Mouse (Mus musculus): ENCODE results near the gene Emc10. TPM values are rescaled to one million over a fixed set of nuclear protein-coding genes. Genes with fewer than 3 reads are reported as not detected.

Gene Emc10
- polyA plus RNA-seq, 1 experiment, result 359 TPM

DNA sequence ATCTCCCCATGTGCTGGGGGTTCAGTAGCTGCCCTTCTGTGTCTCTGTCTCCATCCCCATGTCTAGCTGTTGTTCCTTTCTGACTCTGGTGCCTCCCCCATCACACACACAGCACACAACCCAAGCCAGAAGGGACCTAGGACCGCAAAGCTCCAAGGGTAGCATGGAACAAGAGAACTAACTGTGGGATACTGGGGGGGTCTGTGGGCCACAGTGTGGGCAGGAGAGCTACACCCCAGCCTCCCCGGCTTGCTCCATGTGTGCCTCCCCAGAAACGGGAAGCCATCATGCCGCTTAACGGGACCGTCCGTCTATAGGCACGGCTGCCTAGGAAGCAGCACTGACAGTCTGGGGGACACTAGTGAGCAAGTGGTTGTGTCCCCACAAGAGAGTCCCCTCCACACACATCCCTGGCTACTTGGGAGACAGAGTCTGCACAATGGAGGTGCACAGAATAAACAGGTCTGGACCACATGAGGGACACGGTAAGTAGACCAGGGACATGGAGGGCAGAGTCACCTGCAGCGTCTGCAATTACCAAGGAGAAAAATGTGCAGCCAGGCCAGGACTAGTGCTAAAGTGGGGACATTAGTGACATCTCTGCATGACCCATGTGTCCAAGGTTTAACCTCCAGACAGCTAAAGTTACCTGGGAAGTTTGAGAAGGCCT, 32.6 kb downstream of the Emc10 start:
- no peak for TF ChIP-seq GATA1 (IDR thresholded peaks at IDR 0.05; ENCODE audit: low read length)

DNA sequence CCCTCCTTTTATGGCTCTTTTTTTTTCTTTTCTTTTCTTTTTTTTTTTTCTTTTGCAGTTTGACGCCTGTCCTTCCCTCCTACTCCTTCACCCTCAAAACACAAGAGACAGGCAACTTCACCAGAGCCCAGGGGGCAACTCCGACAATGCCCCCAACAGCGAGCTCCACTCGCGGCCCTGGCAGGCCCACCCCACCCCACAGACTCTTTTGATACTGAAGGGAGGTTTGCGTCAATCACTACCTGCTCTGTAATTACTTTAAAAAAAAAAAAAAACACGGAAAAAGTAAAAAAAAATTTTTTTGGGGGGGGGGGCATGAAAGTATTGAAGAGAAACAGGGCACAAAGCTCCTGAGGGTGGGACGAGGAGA, 33.3 kb downstream of the Emc10 start:
- no peak for TF ChIP-seq GATA1 (IDR thresholded peaks at IDR 0.05; ENCODE audit: low read length)

DNA sequence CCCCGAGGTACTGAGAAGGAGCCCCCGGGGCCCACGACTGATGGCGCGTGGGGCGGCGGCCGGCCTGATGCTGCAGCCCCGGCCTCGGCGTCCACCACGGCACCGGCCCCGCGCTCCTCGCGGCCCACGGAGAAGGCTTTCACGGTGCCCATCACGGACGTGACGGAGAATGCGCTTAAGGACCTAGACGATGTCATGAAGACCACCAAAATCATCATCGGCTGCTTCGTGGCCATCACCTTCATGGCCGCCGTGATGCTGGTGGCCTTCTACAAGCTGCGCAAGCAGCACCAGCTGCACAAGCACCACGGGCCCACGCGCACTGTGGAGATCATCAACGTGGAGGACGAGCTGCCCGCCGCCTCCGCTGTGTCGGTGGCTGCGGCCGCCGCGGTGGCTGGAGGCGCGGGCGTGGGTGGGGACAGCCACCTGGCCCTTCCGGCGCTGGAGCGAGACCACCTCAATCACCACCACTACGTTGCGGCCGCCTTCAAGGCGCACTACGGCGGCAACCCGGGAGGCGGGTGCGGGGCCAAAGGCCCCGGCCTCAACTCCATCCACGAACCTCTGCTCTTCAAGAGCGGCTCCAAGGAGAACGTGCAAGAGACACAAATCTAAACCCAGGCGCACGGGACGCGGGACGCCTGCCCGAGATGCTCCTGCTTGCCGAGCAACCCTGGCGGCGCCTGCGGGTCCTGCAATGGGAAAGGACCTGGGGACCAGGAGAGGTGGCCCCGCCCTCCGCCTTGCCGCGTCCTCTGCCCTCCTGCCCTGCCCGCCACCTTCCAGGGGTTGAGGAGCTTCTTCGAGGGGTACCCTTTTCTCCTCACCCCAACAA, 33.9 kb downstream of the Emc10 start:
- TF ChIP-seq GATA1 (IDR thresholded peaks at IDR 0.05; ENCODE audit: low read length), result no peak

DNA sequence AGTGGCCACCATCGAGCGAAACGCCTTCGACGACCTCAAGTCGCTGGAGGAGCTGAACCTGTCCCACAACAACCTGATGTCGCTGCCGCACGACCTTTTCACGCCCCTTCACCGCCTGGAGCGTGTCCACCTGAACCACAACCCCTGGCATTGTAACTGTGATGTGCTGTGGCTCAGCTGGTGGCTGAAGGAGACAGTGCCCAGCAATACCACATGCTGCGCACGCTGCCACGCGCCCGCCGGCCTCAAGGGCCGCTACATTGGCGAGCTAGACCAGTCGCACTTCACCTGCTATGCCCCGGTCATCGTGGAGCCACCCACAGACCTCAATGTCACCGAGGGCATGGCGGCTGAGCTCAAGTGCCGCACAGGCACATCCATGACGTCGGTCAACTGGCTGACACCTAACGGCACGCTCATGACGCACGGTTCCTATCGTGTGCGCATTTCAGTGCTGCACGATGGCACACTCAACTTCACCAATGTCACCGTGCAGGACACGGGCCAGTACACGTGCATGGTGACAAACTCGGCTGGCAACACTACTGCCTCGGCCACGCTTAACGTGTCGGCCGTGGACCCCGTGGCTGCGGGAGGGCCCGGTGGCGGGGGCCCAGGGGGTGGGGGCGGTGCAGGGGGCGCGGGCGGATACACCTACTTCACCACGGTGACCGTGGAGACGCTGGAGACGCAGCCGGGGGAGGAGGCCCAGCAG, 34.7 kb downstream of the Emc10 start:
- no peak for TF ChIP-seq GATA1 (IDR thresholded peaks at IDR 0.05; ENCODE audit: low read length)

DNA sequence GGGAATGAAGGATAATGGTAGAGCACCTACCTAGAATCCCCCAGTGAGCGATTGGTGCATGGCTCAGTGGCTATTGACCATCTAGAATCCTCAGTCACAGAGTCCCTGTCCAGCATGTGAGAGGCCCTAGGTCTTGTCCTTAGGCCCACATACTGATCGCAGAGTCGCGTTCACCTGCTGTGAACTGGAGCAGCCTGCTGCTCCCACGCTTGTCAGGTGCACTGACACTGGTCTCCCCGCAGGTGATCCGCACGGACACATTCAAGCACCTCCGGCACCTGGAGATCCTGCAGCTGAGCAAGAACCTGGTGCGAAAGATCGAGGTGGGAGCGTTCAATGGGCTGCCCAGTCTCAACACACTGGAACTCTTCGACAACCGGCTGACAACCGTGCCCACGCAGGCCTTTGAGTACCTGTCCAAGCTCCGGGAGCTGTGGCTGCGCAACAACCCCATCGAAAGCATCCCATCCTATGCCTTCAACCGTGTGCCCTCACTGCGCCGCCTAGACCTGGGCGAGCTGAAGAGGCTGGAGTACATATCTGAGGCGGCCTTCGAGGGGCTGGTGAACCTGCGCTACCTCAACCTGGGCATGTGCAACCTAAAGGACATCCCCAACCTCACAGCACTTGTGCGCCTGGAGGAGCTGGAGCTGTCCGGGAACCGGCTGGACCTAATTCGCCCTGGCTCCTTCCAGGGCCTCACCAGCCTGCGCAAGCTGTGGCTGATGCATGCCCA, 35.4 kb downstream of the Emc10 start:
- TF ChIP-seq GATA1 (IDR thresholded peaks at IDR 0.05; ENCODE audit: low read length), result no peak

DNA sequence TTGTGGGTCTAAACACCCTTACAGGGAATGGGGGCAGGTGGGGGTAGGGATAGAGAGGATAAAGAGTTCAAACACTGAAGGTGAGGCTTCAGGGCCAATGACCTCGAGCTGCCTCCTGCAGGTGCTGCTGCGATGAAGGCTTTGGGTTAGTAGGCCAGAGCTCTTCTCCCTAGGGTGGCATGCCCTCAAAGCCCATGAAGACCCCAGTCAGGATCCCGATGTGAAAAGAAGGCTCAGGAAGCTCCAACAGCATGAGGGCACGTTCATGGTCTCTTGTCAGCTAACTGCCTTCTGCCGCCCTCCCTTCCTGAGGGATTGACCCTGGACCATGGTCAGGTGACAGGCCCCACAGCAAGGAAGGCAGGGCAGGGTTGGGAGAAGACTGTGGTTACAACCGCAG, 36.3 kb downstream of the Emc10 start:
- no peak for TF ChIP-seq GATA1 (IDR thresholded peaks at IDR 0.05; ENCODE audit: low read length)

DNA sequence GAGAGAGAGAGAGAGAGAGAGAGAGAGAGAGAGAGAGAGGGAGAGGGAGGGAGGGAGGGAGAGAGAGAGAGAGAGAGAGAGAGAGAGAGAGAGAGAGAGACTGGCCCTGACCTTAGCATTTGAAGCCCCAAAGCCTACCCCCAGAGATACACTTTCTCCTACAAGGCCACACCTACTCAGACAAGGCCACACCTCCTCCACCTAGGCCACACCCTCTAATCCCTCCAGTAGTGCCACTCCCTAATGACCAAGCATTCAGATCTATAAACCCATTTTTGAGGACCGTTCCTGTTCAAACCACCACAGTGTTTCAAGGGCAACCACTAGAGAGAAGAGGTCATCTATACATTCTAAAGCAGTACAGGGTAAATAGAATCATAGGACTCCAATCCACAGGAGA, 40.0 kb downstream of the Emc10 start:
- no peak for TF ChIP-seq GATA1 (IDR thresholded peaks at IDR 0.05; ENCODE audit: low read length)

DNA sequence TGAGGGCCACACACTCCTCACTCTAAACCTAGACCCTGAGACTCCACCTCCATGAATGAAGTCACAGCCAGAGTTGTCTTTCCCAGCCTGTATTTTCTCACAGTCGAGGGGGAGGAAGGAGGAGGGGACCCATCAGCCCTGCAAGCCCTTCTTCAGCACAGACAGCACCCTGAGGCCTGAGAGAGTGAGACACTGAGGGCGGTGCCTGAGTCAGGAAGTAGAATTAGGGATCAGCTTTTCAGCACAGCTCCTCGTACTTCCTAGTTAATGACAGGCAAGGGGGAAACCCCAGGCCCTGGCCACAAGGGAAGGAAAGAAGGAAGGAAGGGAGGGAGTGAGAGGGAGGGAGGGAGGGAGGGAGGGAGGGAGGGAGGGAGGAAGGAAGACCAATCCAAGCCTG, 43.1 kb downstream of the Emc10 start:
- TF ChIP-seq GATA1 (IDR thresholded peaks at IDR 0.05; ENCODE audit: low read length), result no peak

DNA sequence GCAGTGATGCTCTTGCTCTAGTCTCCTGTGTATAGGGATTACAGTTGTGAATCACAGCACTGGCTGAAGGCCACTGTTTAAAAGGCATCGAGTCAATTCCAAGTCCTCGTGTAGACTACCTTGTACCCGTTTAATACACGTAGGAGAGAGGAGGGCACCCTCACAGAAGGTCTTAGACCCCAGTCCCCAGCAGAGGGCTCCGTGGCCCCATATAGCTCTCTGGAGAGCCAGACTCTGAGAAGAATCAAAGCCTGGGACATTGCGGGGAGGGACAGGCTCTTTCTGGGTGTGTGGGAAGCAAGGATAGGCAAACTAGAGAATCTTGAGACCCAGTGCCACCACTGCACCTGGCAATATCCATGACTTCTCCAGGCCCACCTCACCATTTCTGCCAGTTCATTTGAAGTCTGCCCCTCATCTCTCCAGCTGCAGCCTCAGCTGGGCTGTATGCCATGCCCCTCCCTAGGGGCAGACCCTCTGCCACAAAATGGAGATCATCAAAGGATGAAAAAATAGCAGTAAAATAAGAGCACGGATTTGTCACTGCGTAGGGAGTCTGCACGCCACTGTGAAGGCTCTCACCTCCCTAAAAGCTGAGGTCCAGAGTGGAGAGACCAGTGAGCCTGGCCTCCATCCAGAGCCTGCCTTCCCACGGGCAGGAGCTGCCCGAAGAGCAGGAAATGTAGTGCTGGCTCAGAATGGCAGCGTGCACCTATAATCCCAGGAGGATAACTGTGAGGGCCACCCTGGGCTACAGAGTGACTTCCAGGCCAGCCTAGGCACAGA, 50.1 kb downstream of the Emc10 start:
- TF ChIP-seq GATA1 (IDR thresholded peaks at IDR 0.05; ENCODE audit: low read length), result no peak

DNA sequence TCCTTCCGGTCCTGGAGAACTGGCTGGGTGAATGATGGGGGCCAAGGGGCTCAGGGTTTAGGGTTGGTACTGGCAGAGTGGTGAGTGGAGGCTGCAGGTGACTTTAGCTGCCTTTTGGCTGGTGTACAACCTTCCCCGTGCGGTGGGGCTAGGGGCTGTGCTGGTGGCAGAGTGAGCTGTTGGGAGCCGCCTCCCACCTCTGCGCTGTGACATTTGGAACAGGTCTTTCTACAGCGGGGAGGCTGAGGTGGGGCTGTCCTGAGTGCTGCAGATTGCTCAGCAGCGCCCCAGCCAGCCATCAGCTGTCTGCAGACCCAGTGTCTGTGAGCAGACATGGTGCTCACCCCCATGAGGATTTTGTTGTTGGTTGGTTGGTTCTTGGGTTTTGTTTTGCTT, 50.8 kb downstream of the Emc10 start:
- no peak for TF ChIP-seq GATA1 (IDR thresholded peaks at IDR 0.05; ENCODE audit: low read length)

DNA sequence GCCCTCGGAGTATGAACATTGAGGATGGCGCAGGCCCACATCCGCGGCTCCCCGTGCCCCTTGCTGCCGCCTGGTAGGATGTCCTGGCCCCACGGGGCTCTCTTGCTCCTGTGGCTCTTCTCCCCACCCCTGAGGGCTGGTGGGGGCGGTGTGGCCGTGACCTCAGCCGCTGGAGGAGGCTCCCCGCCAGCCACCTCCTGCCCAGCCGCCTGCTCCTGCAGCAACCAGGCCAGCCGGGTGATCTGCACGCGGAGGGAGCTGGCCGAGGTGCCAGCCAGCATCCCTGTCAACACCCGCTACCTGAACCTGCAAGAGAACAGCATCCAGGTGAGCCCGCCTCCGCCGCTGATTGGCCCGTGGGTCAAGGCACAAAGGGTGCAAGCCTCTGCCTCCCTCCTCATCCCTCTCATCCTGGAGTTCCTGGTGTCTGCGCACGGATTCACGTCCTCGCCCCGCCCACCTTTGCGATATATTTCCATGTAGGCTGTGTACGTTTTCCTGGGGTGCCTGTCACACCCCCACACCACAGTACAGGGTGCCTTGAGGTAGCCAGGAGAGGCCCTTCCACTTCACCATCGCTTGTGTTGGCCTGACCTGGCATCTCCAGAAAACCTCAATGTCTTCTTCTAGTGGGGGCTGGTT, 51.3 kb downstream of the Emc10 start:
- no peak for TF ChIP-seq GATA1 (IDR thresholded peaks at IDR 0.05; ENCODE audit: low read length)

DNA sequence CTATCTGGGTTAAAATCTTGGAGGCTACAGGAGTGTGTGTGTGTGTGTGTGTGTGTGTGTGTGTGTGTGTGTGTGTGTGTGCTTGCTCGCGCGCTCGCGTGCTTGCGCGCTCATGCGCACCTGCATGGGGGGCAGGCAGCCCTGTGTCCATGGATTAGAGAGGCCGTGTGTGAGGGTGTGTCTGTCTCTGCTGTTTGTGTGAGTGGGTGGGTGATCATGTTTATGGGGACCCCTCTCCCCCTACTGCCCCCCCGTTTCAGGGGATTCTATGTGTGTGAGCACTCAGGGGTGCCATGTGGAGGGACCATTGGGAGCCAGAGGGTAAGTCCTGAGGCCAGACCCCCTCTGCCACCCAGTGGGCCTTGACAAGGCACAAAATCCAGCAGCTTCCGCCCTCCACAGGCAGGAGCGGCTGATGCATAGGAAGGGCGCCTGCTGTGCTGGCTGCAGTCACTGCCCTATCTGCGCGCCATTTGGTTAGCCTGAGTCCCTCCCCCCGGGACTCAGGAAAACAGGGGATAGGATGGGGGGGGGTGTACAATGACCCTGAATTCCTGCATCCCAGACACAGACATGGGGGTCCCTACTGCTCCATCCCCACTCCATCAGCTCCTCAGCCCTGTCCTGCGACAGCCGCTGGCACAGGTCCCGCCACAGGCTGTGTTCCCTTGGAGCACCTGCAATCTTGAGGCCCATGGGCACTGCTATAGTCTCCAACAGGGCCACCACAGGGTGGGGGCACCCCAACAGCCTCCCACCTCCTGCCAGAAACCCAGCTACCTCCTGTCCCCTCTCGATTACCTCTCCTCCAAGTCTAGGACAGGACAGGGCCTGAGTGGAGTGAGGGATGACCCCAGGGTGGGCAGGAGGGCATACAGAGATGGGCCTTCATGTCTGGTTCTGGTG, 52.8 kb downstream of the Emc10 start:
- no peak for TF ChIP-seq GATA1 (IDR thresholded peaks at IDR 0.05; ENCODE audit: low read length)

DNA sequence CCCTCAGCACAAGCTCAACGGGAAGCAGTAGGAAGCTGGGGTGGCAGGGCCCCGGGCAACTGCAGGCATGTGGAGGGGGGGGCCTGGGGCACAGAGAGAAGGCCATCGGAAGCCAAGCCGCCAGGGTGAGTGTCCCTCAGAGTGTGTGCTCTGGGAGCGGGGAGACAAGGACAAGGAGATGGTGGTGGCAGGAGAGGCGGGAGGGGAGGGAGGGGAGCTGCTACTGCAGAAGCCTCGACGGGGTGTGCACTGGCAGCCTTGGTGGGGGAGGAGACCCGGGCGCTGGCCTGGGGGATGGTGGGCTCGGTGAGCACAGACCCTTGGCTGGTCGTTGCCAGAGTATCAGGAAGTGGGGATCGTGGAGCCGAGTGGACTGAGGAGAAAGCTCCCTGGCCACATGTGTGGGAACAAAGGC, 53.9 kb downstream of the Emc10 start:
- no peak for TF ChIP-seq GATA1 (IDR thresholded peaks at IDR 0.05; ENCODE audit: low read length)
